Mouse (Mus musculus): ENCODE data around the gene Ano9.

Gene Ano9

GRCm38 (mm10) chr7:141099911-141100691 lies 17.5 kb downstream of the Ano9 start, which contains the start of gene Sigirr:
Sigirr (minus strand) TSS chr7:141100572.
- DNase-seq = no peak

- DNase-seq = no peak
Measured at GRCm38 (mm10) chr7:141097177-141097576, 20.4 kb downstream of the Ano9 start.

- DNase-seq = no peak
Measured at GRCm38 (mm10) chr7:141096649-141097056, 21.0 kb downstream of the Ano9 start.

GRCm38 (mm10) chr7:141096021-141096420 lies 21.6 kb downstream of the Ano9 start:
- DNase-seq = no peak

GRCm38 (mm10) chr7:141094487-141095205 lies 23.0 kb downstream of the Ano9 start:
- DNase-seq = no peak

- no peak for DNase-seq
Measured at GRCm38 (mm10) chr7:141093950-141094349, 23.7 kb downstream of the Ano9 start.

GRCm38 (mm10) chr7:141092051-141092735 lies 25.4 kb downstream of the Ano9 start:
- peak; percentile 84 for DNase-seq

GRCm38 (mm10) chr7:141090228-141090627 lies 27.4 kb downstream of the Ano9 start:
- DNase-seq = no peak

- no peak for DNase-seq
Measured at GRCm38 (mm10) chr7:141088473-141088872, 29.1 kb downstream of the Ano9 start.

GRCm38 (mm10) chr7:141087894-141088293 lies 29.7 kb downstream of the Ano9 start:
- DNase-seq = no peak

GRCm38 (mm10) chr7:141079481-141080449 lies 37.8 kb downstream of the Ano9 start:
- no peak for DNase-seq

GRCm38 (mm10) chr7:141078876-141079275 lies 38.7 kb downstream of the Ano9 start:
- DNase-seq = no peak

- no peak for DNase-seq
Measured at GRCm38 (mm10) chr7:141077841-141078240, 39.8 kb downstream of the Ano9 start, which contains the start of gene Pkp3. Pkp3 (plus strand) TSS chr7:141078218.

- no peak for DNase-seq
Measured at GRCm38 (mm10) chr7:141073782-141074181, 43.8 kb downstream of the Ano9 start.

- DNase-seq = no peak
Measured at GRCm38 (mm10) chr7:141072017-141072745, 45.4 kb downstream of the Ano9 start.

- peak; percentile 64 for DNase-seq
Measured at GRCm38 (mm10) chr7:141070058-141070862, 47.3 kb downstream of the Ano9 start.

GRCm38 (mm10) chr7:141068351-141068750 lies 49.3 kb downstream of the Ano9 start:
- DNase-seq = peak; percentile 31

GRCm38 (mm10) chr7:141064576-141064975 lies 53.0 kb downstream of the Ano9 start:
- DNase-seq = peak; percentile 21

- DNase-seq = peak; percentile 30
Measured at GRCm38 (mm10) chr7:141064175-141064574, 53.4 kb downstream of the Ano9 start.

- peak; percentile 22 for DNase-seq
Measured at GRCm38 (mm10) chr7:141063353-141063752, 54.3 kb downstream of the Ano9 start.

GRCm38 (mm10) chr7:141062525-141062924 lies 55.1 kb downstream of the Ano9 start:
- DNase-seq = peak; percentile 83
